Mouse (Mus musculus): Measurements from ENCODE around the gene Pirb.

GRCm38 (mm10) chr7:3692987-3693808 lies 27.0 kb downstream of the Pirb start, which contains the start of gene Mboat7:
- no peak for TF ChIP-seq CTCF (conservative IDR thresholded peaks at IDR 0.05; ENCODE audit: insufficient read depth, insufficient read length, low read depth, low read length)
- TF ChIP-seq POLR2A (IDR thresholded peaks at IDR 0.05; ENCODE audit: low read depth, low read length), result peak; percentile 94

Measured in kidney, adult 2 months (tissue).